Mouse (Mus musculus) E14TG2a.4 (cell line): Measurements from ENCODE around the gene Nat8f1.

Experiments used
- CTCF ChIP-seq: conservative IDR thresholded peaks from 2 replicates; pipeline ENCODE4 v1.5.1; 2014; ENCODE audit warnings: low read length
- POU5F1 ChIP-seq: IDR thresholded peaks from 2 replicates; pipeline ENCODE4 v1.6.1; 2014; ENCODE audit warnings: low read length, borderline replicate concordance

- no peak for TF ChIP-seq CTCF
- TF ChIP-seq POU5F1: no peak
Measured at GRCm38 (mm10) chr6:85942469-85942868, 27.0 kb upstream of the Nat8f1 start.
